Mouse (Mus musculus): ENCODE data around the gene Tcp10a. TPM values are rescaled to one million over a fixed set of nuclear protein-coding genes. Genes with fewer than 3 reads are reported as not detected.
"Not testable (repeated sequence)": the region's sequence is repeated elsewhere in the genome, so short reads cannot be mapped to it uniquely, and the experiment has no call there.

Tcp10a gene
- polyA plus RNA-seq, 1 experiment from 2014 or later: not detected

GRCm38 (mm10) chr17:7376951-7377700 is 52.7 kb downstream of the Tcp10a start:
- H3K27ac ChIP-seq (ENCODE audit: poor library complexity, severe bottlenecking); H3K4me1 ChIP-seq (replicated peaks): not testable (repeated sequence)
- ATAC-seq (ENCODE audit: insufficient number of reproducible peaks, low FRiP score): peak; percentile 44

GRCm38 (mm10) chr17:7377907-7378306 is 53.5 kb downstream of the Tcp10a start:
- 57% methylated on average over 3 of the region's 3 CpGs for WGBS
- not testable (repeated sequence) for ATAC-seq (ENCODE audit: insufficient number of reproducible peaks, low FRiP score)

More at GRCm38 (mm10) chr17:7376951-7377700, 52.7 kb downstream of the Tcp10a start:
- not testable (repeated sequence) for H3K36me3 ChIP-seq; H3K9me3 ChIP-seq (replicated peaks); H3K4me2 ChIP-seq; H3K9ac ChIP-seq; H3K4me3 ChIP-seq; H3K27me3 ChIP-seq (replicated peaks)
- WGBS: 100% methylated on average over 1 of the region's 3 CpGs

GRCm38 (mm10) chr17:7382711-7383110 is 58.3 kb downstream of the Tcp10a start:
- H3K9ac ChIP-seq; H3K36me3 ChIP-seq; H3K4me1 ChIP-seq (replicated peaks); H3K27ac ChIP-seq (ENCODE audit: poor library complexity, severe bottlenecking); H3K4me2 ChIP-seq; H3K27me3 ChIP-seq (replicated peaks); ATAC-seq (ENCODE audit: insufficient number of reproducible peaks, low FRiP score); H3K9me3 ChIP-seq (replicated peaks); H3K4me3 ChIP-seq: not testable (repeated sequence)
- 70% methylated on average over 1 of the region's 3 CpGs for WGBS

More at GRCm38 (mm10) chr17:7377907-7378306, 53.5 kb downstream of the Tcp10a start:
- H3K36me3 ChIP-seq; H3K27me3 ChIP-seq (replicated peaks); H3K27ac ChIP-seq (ENCODE audit: poor library complexity, severe bottlenecking); H3K4me1 ChIP-seq (replicated peaks); H3K4me3 ChIP-seq; H3K9me3 ChIP-seq (replicated peaks); H3K9ac ChIP-seq; H3K4me2 ChIP-seq: not testable (repeated sequence)

GRCm38 (mm10) chr17:7383167-7384143 is 59.0 kb downstream of the Tcp10a start:
- H3K9me3 ChIP-seq (replicated peaks); H3K4me3 ChIP-seq; H3K4me2 ChIP-seq; ATAC-seq (ENCODE audit: insufficient number of reproducible peaks, low FRiP score); H3K4me1 ChIP-seq (replicated peaks); H3K27me3 ChIP-seq (replicated peaks); H3K36me3 ChIP-seq; H3K9ac ChIP-seq; H3K27ac ChIP-seq (ENCODE audit: poor library complexity, severe bottlenecking): not testable (repeated sequence)
- WGBS: 87% methylated on average over 12 of the region's 13 CpGs

DNA sequence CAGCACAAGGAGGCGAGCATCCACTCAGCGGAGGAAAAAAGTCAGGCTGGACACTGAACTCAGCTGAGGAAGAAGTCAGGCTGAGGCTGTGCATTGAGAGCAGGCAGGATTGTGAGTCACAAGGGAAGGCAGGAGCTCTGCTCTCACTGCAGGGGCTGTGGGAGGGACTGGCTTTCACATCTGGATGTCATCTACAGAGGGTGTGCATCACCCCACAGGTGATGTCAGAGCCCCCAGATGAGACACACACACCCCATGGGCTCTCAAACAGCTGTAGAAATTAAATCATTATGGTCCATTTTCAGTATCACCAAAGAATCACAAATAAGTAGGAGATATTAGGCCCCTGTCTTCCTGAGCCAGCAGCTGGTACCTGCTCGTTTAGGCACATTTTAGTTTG is 60.9 kb downstream of the Tcp10a start, which contains the start of gene Unc93a2:
Gene Unc93a2, minus strand, starts transcription at position 101 of the 400 bp plus-strand sequence.
- H3K27me3 ChIP-seq (replicated peaks): not testable (repeated sequence)

GRCm38 (mm10) chr17:7386016-7386415 is 61.6 kb downstream of the Tcp10a start:
- not testable (repeated sequence) for H3K27ac ChIP-seq (ENCODE audit: poor library complexity, severe bottlenecking); H3K36me3 ChIP-seq; H3K4me3 ChIP-seq; H3K9ac ChIP-seq; H3K9me3 ChIP-seq (replicated peaks); ATAC-seq (ENCODE audit: insufficient number of reproducible peaks, low FRiP score); H3K4me1 ChIP-seq (replicated peaks); H3K27me3 ChIP-seq (replicated peaks); H3K4me2 ChIP-seq
- 68% methylated on average over 8 of the region's 8 CpGs for WGBS

More for the DNA sequence above, 60.9 kb downstream of the Tcp10a start, which contains the start of gene Unc93a2:
- H3K4me2 ChIP-seq; H3K36me3 ChIP-seq; H3K9ac ChIP-seq; ATAC-seq (ENCODE audit: insufficient number of reproducible peaks, low FRiP score); H3K9me3 ChIP-seq (replicated peaks); H3K27ac ChIP-seq (ENCODE audit: poor library complexity, severe bottlenecking); H3K4me3 ChIP-seq; H3K4me1 ChIP-seq (replicated peaks): not testable (repeated sequence)
- 75% methylated on average over 3 of the region's 3 CpGs for whole genome bisulfite sequencing

- H3K9me3 ChIP-seq (replicated peaks); H3K27ac ChIP-seq (ENCODE audit: poor library complexity, severe bottlenecking); H3K9ac ChIP-seq; H3K4me2 ChIP-seq; H3K4me1 ChIP-seq (replicated peaks); H3K27me3 ChIP-seq (replicated peaks); H3K4me3 ChIP-seq; H3K36me3 ChIP-seq: not testable (repeated sequence)
- ATAC-seq (ENCODE audit: insufficient number of reproducible peaks, low FRiP score): 0 out of 2 replicates have a peak, but pooled peaks have one; percentile 31
- WGBS: no CpG with 5 or more reads among the region's 2 CpGs
Measured at GRCm38 (mm10) chr17:7388341-7388957, 64.0 kb downstream of the Tcp10a start.

GRCm38 (mm10) chr17:7388958-7389356 is 64.5 kb downstream of the Tcp10a start:
- not testable (repeated sequence) for H3K27ac ChIP-seq (ENCODE audit: poor library complexity, severe bottlenecking); H3K4me3 ChIP-seq; ATAC-seq (ENCODE audit: insufficient number of reproducible peaks, low FRiP score); H3K27me3 ChIP-seq (replicated peaks); H3K9ac ChIP-seq; H3K4me1 ChIP-seq (replicated peaks); H3K4me2 ChIP-seq; H3K36me3 ChIP-seq; H3K9me3 ChIP-seq (replicated peaks)
- 75% methylated on average over 8 of the region's 8 CpGs for WGBS

DNA sequence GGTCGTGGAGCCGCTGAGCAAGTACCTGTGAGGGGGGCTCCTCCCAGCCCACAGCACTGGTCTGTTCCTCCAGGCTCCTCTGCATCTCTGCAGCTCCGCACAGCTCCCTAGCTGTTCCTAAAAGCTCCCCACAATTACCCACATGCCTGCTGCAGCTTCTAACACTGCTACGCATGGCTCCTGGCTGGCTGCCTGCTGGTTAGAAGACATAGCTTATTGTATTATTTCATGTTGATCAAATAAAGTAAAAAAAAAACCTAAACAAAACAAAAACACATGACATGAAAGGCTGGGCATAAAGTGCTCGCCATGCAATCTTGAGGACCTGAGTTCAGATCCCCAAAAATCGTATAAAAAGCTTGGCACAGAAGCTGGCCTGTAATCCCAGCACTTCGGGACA is 65.5 kb downstream of the Tcp10a start:
- not testable (repeated sequence) for ATAC-seq (ENCODE audit: insufficient number of reproducible peaks, low FRiP score)

GRCm38 (mm10) chr17:7395116-7395515 is 70.7 kb downstream of the Tcp10a start:
- not testable (repeated sequence) for H3K4me2 ChIP-seq; H3K36me3 ChIP-seq; H3K9me3 ChIP-seq (replicated peaks); H3K9ac ChIP-seq; H3K27ac ChIP-seq (ENCODE audit: poor library complexity, severe bottlenecking); H3K4me3 ChIP-seq; H3K4me1 ChIP-seq (replicated peaks); H3K27me3 ChIP-seq (replicated peaks); ATAC-seq (ENCODE audit: insufficient number of reproducible peaks, low FRiP score)
- 87% methylated on average over 7 of the region's 7 CpGs for WGBS

More for the DNA sequence above, 65.5 kb downstream of the Tcp10a start:
- not testable (repeated sequence) for H3K27me3 ChIP-seq (replicated peaks); H3K9ac ChIP-seq; H3K27ac ChIP-seq (ENCODE audit: poor library complexity, severe bottlenecking); H3K4me3 ChIP-seq; H3K36me3 ChIP-seq; H3K4me1 ChIP-seq (replicated peaks); H3K4me2 ChIP-seq; H3K9me3 ChIP-seq (replicated peaks)
- 82% methylated on average over 7 of the region's 7 CpGs for WGBS

Measured in heart, embryonic 12.5 days (tissue).